Mouse (Mus musculus) embryonic fibroblast, embryonic 13.5 days (primary cell): ENCODE results near the gene Cemip. TPM values are rescaled to one million over a fixed set of nuclear protein-coding genes. Genes with fewer than 3 reads are reported as not detected.

ENCODE experiments used
- H3K27ac ChIP-seq: 2 replicates; pipeline ENCODE4 v1.5.1; 2012; ENCODE audit warnings: low read length, control low read depth, inconsistent platforms; ENCODE audit not compliant: insufficient read depth
- H3K4me1 ChIP-seq: 2 replicates; pipeline ENCODE4 v1.6.1; 2011; ENCODE audit warnings: low read length; ENCODE audit not compliant: control insufficient read depth, insufficient read depth
- H3K4me3 ChIP-seq: 2 replicates; pipeline ENCODE4 v1.5.1; 2011; ENCODE audit warnings: mild to moderate bottlenecking, control low read depth, low read length; ENCODE audit not compliant: insufficient read depth
- CTCF ChIP-seq: IDR thresholded peaks from 2 replicates; pipeline ENCODE4 v1.5.1; 2011; ENCODE audit warnings: mild to moderate bottlenecking, control low read depth, low read length, moderate library complexity, borderline replicate concordance; ENCODE audit not compliant: insufficient read depth
- POLR2A ChIP-seq: IDR thresholded peaks from 2 replicates; pipeline ENCODE4 v1.6.1; 2011; ENCODE audit warnings: low read depth, mild to moderate bottlenecking, control low read depth, low read length, moderate library complexity
- polyA plus RNA-seq: library from polyadenylated mRNA; stranded (reverse); fragments of >200 nt; gene quantifications from 2 replicates; pipeline ENCODE4 v1.2.4, GENCODE M21; 2011; ENCODE audit warnings: low read depth; ENCODE audit not compliant: missing spikeins, insufficient read length

Cemip gene
- polyA plus RNA-seq, 1 experiment: 73.5 TPM

- Histone ChIP-seq H3K27ac (no peak overlapping the region), H3K4me3 (no peak overlapping the region)
Observed at GRCm38 (mm10) chr7:84038642-84039041, 47.7 kb downstream of the Cemip start.

DNA sequence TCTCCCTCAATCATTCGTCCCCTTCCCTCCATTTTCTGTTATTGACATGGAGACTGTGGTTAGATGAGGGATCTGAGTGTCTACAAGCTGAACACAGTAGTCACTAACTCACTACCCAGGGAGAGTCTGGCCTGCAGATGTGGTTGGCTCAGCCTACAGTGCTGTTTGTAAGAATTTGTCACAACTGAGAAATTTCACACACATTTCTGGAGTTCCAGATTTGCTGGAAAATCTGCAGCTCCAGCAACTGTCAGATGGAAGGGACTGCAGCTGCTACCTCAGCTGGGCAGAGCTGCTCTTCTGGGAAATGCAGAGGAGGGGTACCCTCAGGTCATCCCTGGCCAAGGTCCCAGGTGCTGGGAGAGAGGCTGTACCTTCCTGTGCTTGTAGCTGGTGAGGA, 53.5 kb downstream of the Cemip start:
- H3K4me1 ChIP-seq: peaks cover 6% of the 10 kb centered on the region; the same call in 1 of the 2 replicates
- H3K4me3 ChIP-seq: no peak overlapping the region
- no peak overlapping the region for H3K27ac ChIP-seq
- no peak for TF ChIP-seq CTCF
- TF ChIP-seq POLR2A: no peak

More at GRCm38 (mm10) chr7:84038642-84039041, 47.7 kb downstream of the Cemip start:
- H3K4me1 ChIP-seq: no peaks in the 10 kb centered on the region
- TF ChIP-seq POLR2A: no peak
- no peak for TF ChIP-seq CTCF

DNA sequence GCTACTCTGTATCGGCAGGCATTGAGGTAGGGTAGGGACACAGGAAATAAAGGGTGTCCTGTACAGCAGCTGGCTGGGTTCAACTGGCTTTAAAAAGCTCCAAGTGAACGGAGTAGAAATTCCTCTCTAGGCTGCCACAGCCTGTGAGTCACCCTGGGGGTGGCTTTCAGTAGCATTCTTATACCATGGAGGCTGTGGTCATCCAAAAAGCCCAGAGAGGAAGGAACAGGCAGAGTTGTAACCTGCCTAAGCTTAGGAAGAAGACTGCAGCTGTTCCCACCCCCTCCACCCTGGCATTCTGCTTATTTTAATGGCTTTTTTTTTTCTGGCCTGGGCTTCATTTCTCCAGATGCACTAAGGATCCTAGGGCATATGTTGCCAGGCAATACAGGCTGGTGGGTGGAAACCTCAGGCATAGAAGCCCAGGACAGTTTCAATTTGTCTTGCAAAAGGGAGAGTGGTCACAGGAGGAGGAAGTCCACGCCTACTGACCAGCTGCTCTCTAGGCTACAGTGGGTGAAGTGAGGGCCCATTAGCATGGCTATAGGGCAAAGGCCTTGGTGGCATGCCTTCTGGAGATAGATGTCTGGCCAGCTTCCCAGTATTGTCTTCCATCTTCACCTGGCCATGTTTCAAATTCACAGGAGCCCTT, 57.1 kb downstream of the Cemip start:
- Histone ChIP-seq H3K4me3 (no peak overlapping the region), H3K27ac (peak overlapping the region; percentile 77), H3K4me1 (peaks cover 8% of the 10 kb centered on the region; the same call in 1 of the 2 replicates)
- TF ChIP-seq POLR2A (0 out of 2 replicates have a peak, but pooled peaks have one; percentile 20), CTCF (no peak)

- TF ChIP-seq POLR2A (no peak), CTCF (no peak)
- H3K4me3 ChIP-seq: no peak overlapping the region
- peak overlapping the region; percentile 77 for H3K27ac ChIP-seq
- H3K4me1 ChIP-seq: peaks cover 8% of the 10 kb centered on the region; the same call in 1 of the 2 replicates
Observed at GRCm38 (mm10) chr7:84028368-84028767, 57.9 kb downstream of the Cemip start.

- Histone ChIP-seq H3K4me1 (peaks cover 8% of the 10 kb centered on the region; the same call in 1 of the 2 replicates), H3K4me3 (no peak overlapping the region), H3K27ac (no peak overlapping the region)
- TF ChIP-seq POLR2A: no peak
- TF ChIP-seq CTCF: no peak
Observed at GRCm38 (mm10) chr7:84026950-84027585, 59.2 kb downstream of the Cemip start.

- Histone ChIP-seq H3K4me1 (peaks cover 8% of the 10 kb centered on the region; the same call in 1 of the 2 replicates), H3K4me3 (no peak overlapping the region), H3K27ac (no peak overlapping the region)
- no peak for TF ChIP-seq POLR2A
- no peak for TF ChIP-seq CTCF
Observed at GRCm38 (mm10) chr7:84026090-84026489, 60.2 kb downstream of the Cemip start.

DNA sequence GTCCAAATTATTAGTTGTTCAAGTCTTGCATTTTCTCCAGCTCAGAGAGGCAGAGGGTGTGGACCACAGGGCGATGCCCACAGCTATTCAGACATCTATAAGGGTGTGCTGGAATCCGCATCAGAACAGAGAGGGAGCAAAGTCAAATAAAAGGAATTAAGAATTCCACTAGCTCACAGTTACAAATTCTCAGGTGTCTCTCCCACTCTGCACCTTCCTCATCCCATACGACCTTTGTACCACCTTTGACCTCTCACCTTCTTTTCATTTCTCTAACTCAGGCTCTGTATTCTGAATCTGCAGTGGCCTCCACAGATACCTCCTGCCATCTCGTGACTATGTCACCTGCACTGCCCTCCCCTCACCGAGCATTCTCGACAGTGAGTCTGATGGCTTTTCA, 62.8 kb downstream of the Cemip start:
- Histone ChIP-seq H3K4me1 (0 out of 2 replicates have a peak, but pooled peaks cover 6% of the 10 kb centered on the region), H3K27ac (no peak overlapping the region), H3K4me3 (no peak overlapping the region)
- TF ChIP-seq CTCF (no peak), POLR2A (no peak)

DNA sequence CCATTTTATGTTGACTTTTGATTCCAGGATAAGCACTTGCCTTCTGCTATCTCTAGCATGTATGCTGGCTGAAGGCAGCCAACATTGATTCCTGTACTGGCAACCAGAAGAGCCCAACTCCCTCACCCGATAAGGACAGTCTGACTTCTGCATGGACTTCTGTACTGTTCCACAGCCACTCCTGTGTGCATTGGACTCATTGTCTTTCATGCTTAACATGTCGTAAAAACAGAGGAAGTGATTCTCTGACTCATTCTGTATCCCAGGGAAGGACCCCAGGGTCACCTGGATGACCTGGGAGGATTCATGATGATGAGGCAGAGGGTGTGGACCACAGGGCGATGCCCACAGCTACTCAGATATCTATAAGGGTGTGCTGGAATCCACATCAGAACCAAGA, 63.8 kb downstream of the Cemip start:
- TF ChIP-seq POLR2A (no peak), CTCF (no peak)

GRCm38 (mm10) chr7:84019381-84019780, 66.9 kb downstream of the Cemip start:
- Histone ChIP-seq H3K27ac (no peak overlapping the region), H3K4me1 (no peaks in the 10 kb centered on the region), H3K4me3 (no peak overlapping the region)
- TF ChIP-seq POLR2A (no peak), CTCF (no peak)

More for the DNA sequence above, 63.8 kb downstream of the Cemip start:
- Histone ChIP-seq H3K27ac (no peak overlapping the region), H3K4me1 (no peaks in the 10 kb centered on the region), H3K4me3 (no peak overlapping the region)

DNA sequence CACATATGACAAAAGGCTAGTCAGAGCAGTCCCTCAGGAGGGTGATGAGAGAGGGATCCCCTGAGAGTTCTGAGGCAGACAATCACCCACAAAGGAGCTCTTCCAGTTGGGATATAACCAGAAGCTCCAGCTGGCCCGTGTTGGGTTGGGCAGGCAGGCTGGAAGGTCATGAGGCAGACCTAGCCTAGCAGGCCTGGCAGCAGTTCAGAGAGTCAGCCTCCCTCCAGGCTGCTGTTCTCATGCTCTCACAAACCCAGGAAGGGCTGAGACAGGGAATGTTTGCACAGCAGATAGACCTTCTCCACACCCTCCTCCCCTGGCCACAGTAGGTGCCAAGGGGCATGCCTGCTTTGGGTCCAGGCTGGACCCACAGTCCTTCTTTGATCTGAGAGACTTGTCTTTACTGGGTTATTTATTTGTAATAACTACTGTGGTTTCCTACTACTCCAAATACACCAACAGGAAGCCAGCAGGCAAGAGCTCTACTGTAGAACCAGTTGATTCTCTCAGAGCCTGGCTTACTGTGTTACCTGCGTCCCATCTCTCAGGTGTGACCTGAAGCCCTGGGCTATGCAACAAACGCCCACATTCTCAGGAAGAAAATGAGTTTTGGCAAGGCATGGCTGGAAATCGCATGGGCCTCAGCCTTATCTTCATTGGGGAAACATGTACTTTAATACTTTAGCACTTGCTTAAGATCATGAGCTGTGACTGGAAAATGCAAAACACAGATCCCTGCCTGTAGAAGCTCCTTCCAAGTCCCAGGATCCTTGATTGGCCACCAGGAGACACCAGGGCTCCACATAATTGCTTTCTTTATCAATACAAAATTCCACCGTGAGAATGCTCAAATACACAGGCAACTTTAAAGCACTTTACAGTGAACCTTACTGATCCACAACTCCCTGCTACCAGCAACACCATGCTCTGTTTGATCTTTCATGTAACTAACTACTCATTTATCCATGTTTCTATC, 67.7 kb downstream of the Cemip start:
- Histone ChIP-seq H3K4me1 (no peaks in the 10 kb centered on the region), H3K27ac (no peak overlapping the region), H3K4me3 (no peak overlapping the region)
- TF ChIP-seq CTCF (no peak), POLR2A (no peak)
